Mouse (Mus musculus) Muller cell, postnatal 12 days (primary cell): ENCODE results near the gene Sfxn1.
A peak's percentile ranks its signal among the peaks of the same experiment; 100 is the strongest.

ENCODE experiments used
- DNase-seq: peaks from one replicate; pipeline ENCODE4 v3.0.0-alpha.2; 2015; ENCODE audit errors: inconsistent ontology term

Sfxn1 gene

GRCm38 (mm10) chr13:54137756-54138410, 66.2 kb downstream of the Sfxn1 start:
- peak; percentile 18 for DNase-seq

- no peak for DNase-seq
These were observed 72.1 kb downstream of the Sfxn1 start for GRCm38 (mm10) chr13:54143788-54144187.

- DNase-seq, result no peak
These were observed 73.0 kb downstream of the Sfxn1 start for GRCm38 (mm10) chr13:54144624-54145023.

- DNase-seq, result no peak
These were observed 75.7 kb downstream of the Sfxn1 start for GRCm38 (mm10) chr13:54147328-54147727.

GRCm38 (mm10) chr13:54152421-54152820, 80.8 kb downstream of the Sfxn1 start:
- DNase-seq, result no peak

GRCm38 (mm10) chr13:54152911-54153310, 81.2 kb downstream of the Sfxn1 start:
- DNase-seq, result peak; percentile 58

GRCm38 (mm10) chr13:54153672-54154218, 82.1 kb downstream of the Sfxn1 start:
- DNase-seq, result no peak

- no peak for DNase-seq
These were observed 84.2 kb downstream of the Sfxn1 start for GRCm38 (mm10) chr13:54155822-54156221.
